Mouse (Mus musculus) stomach, postnatal 0 days (tissue): ENCODE data around the gene Ric8a.

Source experiments
- CTCF ChIP-seq: IDR thresholded peaks from 2 replicates; pipeline ENCODE4 v1.5.1; 2016; ENCODE audit warnings: antibody characterized with exemption, low read depth, mild to moderate bottlenecking, moderate library complexity
- EP300 ChIP-seq: optimal IDR thresholded peaks from 2 replicates; pipeline ENCODE3; 2016; ENCODE audit warnings: antibody characterized with exemption

- TF ChIP-seq EP300 (no peak), CTCF (no peak)
Measured at GRCm38 (mm10) chr7:140860728-140861127, 4.0 kb downstream of the Ric8a start.
